Mouse (Mus musculus): ENCODE measurements around the gene Pik3cg.

- TF ChIP-seq CTCF (IDR thresholded peaks at IDR 0.05; ENCODE audit: low read depth) (no peak), EP300 (IDR thresholded peaks at IDR 0.05; ENCODE audit: low read depth) (no peak)
Observed at GRCm38 (mm10) chr12:32158757-32159156, 49.7 kb downstream of the Pik3cg start.
